In the genomic region with DNA sequence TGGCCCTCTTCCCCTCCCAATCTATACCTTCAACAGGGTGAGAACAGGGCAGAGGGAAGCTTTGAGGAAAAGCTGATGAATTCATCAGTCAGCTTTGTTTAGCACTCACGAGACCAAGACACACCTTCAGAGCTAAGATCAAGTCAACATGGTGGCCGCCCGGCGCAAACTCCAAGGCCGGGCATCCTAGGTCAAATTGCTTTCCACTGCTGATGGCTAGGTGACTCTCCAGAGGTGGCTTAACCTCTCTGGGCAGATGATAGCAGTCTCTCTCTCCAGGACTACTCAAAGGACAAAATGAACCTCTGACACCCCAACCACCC, we compare ENCODE assay signal across 11 mouse cellular contexts.
DNase-seq lines count a peak whose midpoint lies in the region; ATAC-seq and TF ChIP-seq lines count a peak whose summit lies in the region.
"Had no signal": no experiment of that assay in that cellular context is flagged by ENCODE, and none has a peak within 500 bp of the region (broad histone marks: within the 10 kb centered on the region; RNA-seq: fewer than 3 reads in every experiment).

No protein-coding gene starts in this region.

- no peaks in the 10 kb centered on the region for H3K9me3 ChIP-seq in heart, embryonic 12.5 days (replicated peaks)
- no peaks in the 10 kb centered on the region for H3K9me3 ChIP-seq in lung, embryonic 14.5 days (ENCODE audit: low read depth, low read length)
- no peaks in the 10 kb centered on the region for H3K9me3 ChIP-seq in hindbrain, embryonic 14.5 days (ENCODE audit: control insufficient read depth, low read length)
- no peaks in the 10 kb centered on the region for H3K9me3 ChIP-seq in stomach, embryonic 15.5 days
- H3K9me3 ChIP-seq in midbrain, postnatal 0 days (ENCODE audit: low read length): no peaks in the 10 kb centered on the region

- no peak for DNase-seq in heart, postnatal 10 days
- DNase-seq in lung, embryonic 14.5 days: no peak
- DNase-seq in lung, postnatal 25 days (ENCODE audit: low spot score): no peak
- DNase-seq in hindbrain, embryonic 14.5 days (ENCODE audit: low spot score): no peak
- no peak for DNase-seq in midbrain, postnatal 0 days (ENCODE audit: low spot score)
- DNase-seq: gastrocnemius, postnatal 25 days had no signal

- H3K4me3 ChIP-seq in heart, embryonic 12.5 days: no peak overlapping the region
- no peak overlapping the region for H3K4me3 ChIP-seq in lung, embryonic 14.5 days (ENCODE audit: low read depth, low read length)
- no peak overlapping the region for H3K4me3 ChIP-seq in hindbrain, embryonic 14.5 days (replicated peaks; ENCODE audit: low read length)
- no peak overlapping the region for H3K4me3 ChIP-seq in stomach, embryonic 15.5 days (replicated peaks)
- H3K4me3 ChIP-seq in midbrain, postnatal 0 days (ENCODE audit: low read depth, low read length): no peak overlapping the region
- H3K4me3 ChIP-seq: myocyte had no signal

- H3K27ac ChIP-seq in heart, embryonic 12.5 days (ENCODE audit: poor library complexity, severe bottlenecking): peak overlapping the region; percentile 38; the same call in 1 of the 2 replicates
- peak overlapping the region; percentile 88; the same call in 1 of the 2 replicates for H3K27ac ChIP-seq in lung, embryonic 14.5 days (ENCODE audit: low read depth)
- H3K27ac ChIP-seq in hindbrain, embryonic 14.5 days: peak overlapping the region; percentile 35; the same call in 1 of the 2 replicates
- peak overlapping the region; percentile 91 for H3K27ac ChIP-seq in stomach, embryonic 15.5 days
- H3K27ac ChIP-seq in midbrain, postnatal 0 days (ENCODE audit: low read depth, low read length): no peak overlapping the region

- intact Hi-C loops in heart, postnatal 10 days (cut with DNase I): loop anchor here (10.0 kb wide), 1 partner anchor 279 kb away; no protein-coding TSS in a partner anchor

- ATAC-seq in heart, embryonic 12.5 days (ENCODE audit: insufficient number of reproducible peaks, low FRiP score): no peak
- ATAC-seq in lung, embryonic 14.5 days (ENCODE audit: insufficient read depth): no peak
- ATAC-seq in hindbrain, embryonic 14.5 days (ENCODE audit: low FRiP score): no peak
- ATAC-seq in stomach, embryonic 15.5 days (ENCODE audit: insufficient read depth, low FRiP score, low read depth): peak; percentile 5; the same call in 1 of the 2 replicates
- no peak for ATAC-seq in activated CD4-positive, CD25-positive, alpha-beta regulatory T cell, adult 4 months
- ATAC-seq in midbrain, postnatal 0 days (ENCODE audit: low FRiP score): no peak
- ATAC-seq: lung, postnatal 0 days had no signal

- peaks cover 63% of the 10 kb centered on the region for H3K4me1 ChIP-seq in heart, embryonic 12.5 days (replicated peaks)
- peaks cover 27% of the 10 kb centered on the region for H3K4me1 ChIP-seq in lung, embryonic 14.5 days (ENCODE audit: insufficient read depth)
- peaks cover 27% of the 10 kb centered on the region for H3K4me1 ChIP-seq in hindbrain, embryonic 14.5 days (replicated peaks; ENCODE audit: control insufficient read depth, insufficient read depth, low read length)
- peaks cover 50% of the 10 kb centered on the region for H3K4me1 ChIP-seq in stomach, embryonic 15.5 days
- peaks cover 6% of the 10 kb centered on the region; the same call in 1 of the 2 replicates for H3K4me1 ChIP-seq in midbrain, postnatal 0 days (ENCODE audit: insufficient read depth, low read length)

- H3K9ac ChIP-seq in heart, embryonic 12.5 days: peak overlapping the region; percentile 52
- no peak overlapping the region for H3K9ac ChIP-seq in lung, embryonic 14.5 days
- H3K9ac ChIP-seq in hindbrain, embryonic 14.5 days: no peak overlapping the region
- no peak overlapping the region for H3K9ac ChIP-seq in stomach, embryonic 15.5 days
- H3K9ac ChIP-seq in midbrain, postnatal 0 days (replicated peaks; ENCODE audit: low read length, poor library complexity, severe bottlenecking): no peak overlapping the region

- H3K27me3 ChIP-seq in heart, embryonic 12.5 days (replicated peaks): no peaks in the 10 kb centered on the region
- no peaks in the 10 kb centered on the region for H3K27me3 ChIP-seq in lung, embryonic 14.5 days (ENCODE audit: insufficient read depth, low read length)
- no peaks in the 10 kb centered on the region for H3K27me3 ChIP-seq in hindbrain, embryonic 14.5 days (ENCODE audit: control insufficient read depth, insufficient read depth, low read length)
- H3K27me3 ChIP-seq in stomach, embryonic 15.5 days (replicated peaks): no peaks in the 10 kb centered on the region
- H3K27me3 ChIP-seq in midbrain, postnatal 0 days (ENCODE audit: insufficient read depth, low read length): no peaks in the 10 kb centered on the region

- H3K4me2 ChIP-seq in heart, embryonic 12.5 days: no peak overlapping the region
- no peak overlapping the region for H3K4me2 ChIP-seq in lung, embryonic 14.5 days
- no peak overlapping the region for H3K4me2 ChIP-seq in hindbrain, embryonic 14.5 days (replicated peaks)
- no peak overlapping the region; the same call in 1 of the 2 replicates for H3K4me2 ChIP-seq in stomach, embryonic 15.5 days
- no peak overlapping the region for H3K4me2 ChIP-seq in midbrain, postnatal 0 days (ENCODE audit: low read depth, low read length, poor library complexity, severe bottlenecking)

- H3K36me3 ChIP-seq in heart, embryonic 12.5 days: no peaks in the 10 kb centered on the region
- no peaks in the 10 kb centered on the region for H3K36me3 ChIP-seq in lung, embryonic 14.5 days (ENCODE audit: insufficient read depth)
- H3K36me3 ChIP-seq in hindbrain, embryonic 14.5 days (replicated peaks; ENCODE audit: control insufficient read depth, insufficient read depth): no peaks in the 10 kb centered on the region
- no peaks in the 10 kb centered on the region for H3K36me3 ChIP-seq in stomach, embryonic 15.5 days
- H3K36me3 ChIP-seq in midbrain, postnatal 0 days (ENCODE audit: insufficient read depth, low read length): no peaks in the 10 kb centered on the region

- 80% methylated on average over 5 of the region's 5 CpGs for WGBS in heart, embryonic 12.5 days
- 64% methylated on average over 5 of the region's 5 CpGs for WGBS in lung, embryonic 14.5 days
- WGBS in hindbrain, embryonic 14.5 days: 88% methylated on average over 5 of the region's 5 CpGs
- WGBS in stomach, embryonic 15.5 days: 53% methylated on average over 5 of the region's 5 CpGs
- 84% methylated on average over 5 of the region's 5 CpGs for WGBS in midbrain, postnatal 0 days

- no peak for TF ChIP-seq CTCF in lung, embryonic 14.5 days (IDR thresholded peaks at IDR 0.05; ENCODE audit: low read depth)
- TF ChIP-seq CTCF in midbrain, postnatal 0 days (IDR thresholded peaks at IDR 0.05): no peak
